Mouse (Mus musculus): ENCODE results near the gene Sowahb. TPM values are rescaled to one million over a fixed set of nuclear protein-coding genes. Genes with fewer than 3 reads are reported as not detected.
A peak's percentile ranks its signal among the peaks of the same experiment; 100 is the strongest.
"Not testable (repeated sequence)": the region's sequence is repeated elsewhere in the genome, so short reads cannot be mapped to it uniquely, and the experiment has no call there.

Sowahb gene
- total RNA-seq, 2 experiments from 2014 or later, result 0.10 TPM; not detected in 1

DNA sequence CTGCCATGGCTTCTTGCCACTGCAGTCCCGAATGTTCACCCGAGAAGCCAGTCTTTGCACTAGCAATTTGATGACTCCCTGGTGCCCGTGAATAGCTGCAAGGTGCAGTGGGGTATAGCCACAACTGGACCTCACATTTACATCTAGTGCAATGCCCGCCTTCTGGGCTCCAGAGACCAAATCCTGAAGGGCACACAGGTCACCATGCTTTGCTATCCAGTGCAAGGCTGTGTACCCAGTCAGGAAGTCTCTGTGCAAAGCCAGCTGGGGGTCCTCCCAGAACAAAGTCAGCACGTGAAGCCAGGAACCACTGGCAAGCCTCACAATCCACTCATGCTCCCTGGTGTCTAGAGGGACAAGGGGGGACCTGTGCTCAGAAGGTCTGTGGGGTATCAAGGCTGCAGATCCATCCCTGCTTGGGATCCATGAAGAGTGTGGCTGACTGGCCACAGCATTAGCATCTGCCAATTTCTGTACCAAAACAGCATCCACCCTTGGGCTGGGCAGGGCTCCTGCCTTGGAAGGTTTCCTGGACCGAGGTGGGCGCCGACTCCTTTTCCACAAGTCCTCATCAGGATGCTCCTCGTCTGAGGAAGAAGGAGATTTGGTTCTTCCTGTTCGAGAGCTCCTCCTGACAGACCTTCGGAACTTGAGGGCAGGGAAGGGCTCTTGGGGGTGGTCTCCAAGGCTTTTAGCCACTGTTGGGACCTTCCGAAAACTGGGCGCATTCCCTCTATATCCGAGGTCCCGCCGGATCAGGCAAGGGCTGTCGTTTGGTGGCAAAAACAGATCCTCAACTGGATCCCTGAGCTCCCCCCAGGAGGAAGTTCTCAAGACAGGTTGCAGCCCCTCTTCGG lies 1.8 kb downstream of the Sowahb start:
- DNase-seq, result no peak

GRCm38 (mm10) chr5:93042031-93042430 lies 2.8 kb downstream of the Sowahb start:
- no peak for DNase-seq

- DNase-seq, result no peak
These were observed 3.5 kb downstream of the Sowahb start for GRCm38 (mm10) chr5:93041276-93041675.

DNA sequence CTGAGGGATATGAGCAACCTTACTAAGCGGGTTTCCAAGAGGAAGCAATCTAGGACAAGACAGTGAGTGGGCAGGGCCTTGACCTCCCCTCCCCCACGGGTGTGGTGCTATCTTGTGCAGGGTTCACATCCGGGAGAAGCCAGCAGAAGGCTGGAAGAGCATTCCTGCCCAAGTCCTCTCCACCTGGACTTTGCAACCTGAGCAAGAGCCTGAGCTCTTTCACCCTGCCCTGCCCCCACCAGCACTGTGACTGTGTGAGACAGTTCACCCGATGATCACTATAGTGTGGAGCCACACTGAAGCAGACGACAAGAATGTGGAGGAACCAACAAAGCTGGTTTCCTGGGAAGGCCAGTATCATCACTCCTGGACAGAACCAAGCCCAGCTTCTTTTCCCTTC lies 4.7 kb downstream of the Sowahb start:
- no peak for DNase-seq

DNA sequence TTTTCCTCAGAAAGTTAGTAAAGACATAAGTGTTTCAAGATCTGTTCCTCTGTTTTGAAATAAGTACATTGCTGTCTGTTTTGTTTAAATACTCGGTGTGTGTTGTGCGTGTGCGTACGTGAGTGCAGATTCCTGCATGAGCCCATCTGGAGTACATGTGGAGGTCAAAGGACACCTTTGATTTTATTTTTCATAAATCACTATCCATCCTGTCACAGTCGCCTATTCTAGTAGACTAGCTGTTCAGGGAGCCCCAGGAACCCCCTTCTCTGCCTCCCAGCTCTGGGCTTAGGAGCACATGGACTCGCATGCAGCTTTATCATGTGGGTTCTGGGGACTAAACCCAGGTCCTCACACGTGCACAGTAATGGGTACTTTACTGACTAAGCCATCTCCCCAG lies 8.6 kb downstream of the Sowahb start:
- DNase-seq, result no peak

- no peak for DNase-seq
These were observed 9.5 kb downstream of the Sowahb start for GRCm38 (mm10) chr5:93035285-93035684.

DNA sequence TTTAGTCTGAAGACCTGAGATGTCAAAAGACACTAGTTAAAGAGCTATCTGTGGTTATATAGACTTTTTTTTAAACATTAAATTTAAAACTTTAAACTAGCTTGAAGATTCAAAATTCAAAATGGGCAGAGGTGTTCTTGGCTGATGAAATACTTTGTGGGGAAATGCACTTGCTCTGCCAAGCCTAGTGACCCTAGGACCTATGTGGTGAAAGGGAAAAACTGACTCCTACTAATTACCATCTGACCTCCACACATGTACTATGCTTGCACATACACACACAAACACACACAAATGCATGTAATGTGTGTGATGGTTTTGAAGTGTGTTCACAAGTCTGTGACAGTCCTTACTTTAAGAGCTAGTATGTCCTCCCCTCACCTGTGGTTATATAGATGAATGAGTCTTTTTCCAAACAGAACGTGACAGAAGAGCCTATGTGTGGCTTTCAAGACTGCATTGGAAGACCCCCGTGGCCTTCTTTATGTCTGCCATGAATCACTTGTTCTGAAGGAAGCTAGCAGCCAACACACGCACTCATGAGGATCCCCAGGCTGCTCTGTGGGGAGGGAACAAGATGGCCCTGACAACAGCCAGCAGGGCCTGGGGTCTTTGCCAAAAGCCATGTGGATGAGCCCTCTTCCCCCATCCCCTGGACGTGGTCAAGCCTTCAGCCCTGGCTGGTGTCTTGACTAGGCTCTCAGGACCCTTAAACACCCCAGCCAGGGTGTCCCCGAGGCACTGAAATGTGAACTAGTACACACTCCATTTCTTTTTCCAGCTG lies 11.5 kb downstream of the Sowahb start:
- DNase-seq, result no peak

DNA sequence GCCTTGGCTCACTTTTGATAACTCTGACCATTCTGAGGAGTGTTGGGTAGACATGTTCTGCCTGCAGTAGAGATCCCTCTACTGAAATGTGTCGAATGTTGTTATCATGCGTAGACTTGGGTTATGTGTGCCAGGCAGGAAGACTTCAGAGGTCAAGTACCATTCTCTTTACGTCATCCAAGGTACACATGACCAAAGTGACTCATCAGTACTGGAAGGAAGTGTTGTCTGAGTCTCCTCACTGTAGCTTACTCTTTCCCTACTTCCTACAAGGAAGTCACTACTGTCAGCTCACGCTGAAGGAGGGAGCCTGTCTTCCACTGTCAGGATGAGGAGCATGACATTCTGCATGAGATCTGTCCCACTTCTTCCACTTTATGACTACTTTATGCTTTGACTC lies 12.2 kb downstream of the Sowahb start:
- DNase-seq, result no peak

- DNase-seq, result no peak
These were observed 14.0 kb downstream of the Sowahb start for GRCm38 (mm10) chr5:93030869-93031268.

GRCm38 (mm10) chr5:93030411-93030810 lies 14.4 kb downstream of the Sowahb start:
- DNase-seq, result no peak

- peak; percentile 51 for DNase-seq
These were observed 17.6 kb downstream of the Sowahb start for GRCm38 (mm10) chr5:93027120-93027675.

DNA sequence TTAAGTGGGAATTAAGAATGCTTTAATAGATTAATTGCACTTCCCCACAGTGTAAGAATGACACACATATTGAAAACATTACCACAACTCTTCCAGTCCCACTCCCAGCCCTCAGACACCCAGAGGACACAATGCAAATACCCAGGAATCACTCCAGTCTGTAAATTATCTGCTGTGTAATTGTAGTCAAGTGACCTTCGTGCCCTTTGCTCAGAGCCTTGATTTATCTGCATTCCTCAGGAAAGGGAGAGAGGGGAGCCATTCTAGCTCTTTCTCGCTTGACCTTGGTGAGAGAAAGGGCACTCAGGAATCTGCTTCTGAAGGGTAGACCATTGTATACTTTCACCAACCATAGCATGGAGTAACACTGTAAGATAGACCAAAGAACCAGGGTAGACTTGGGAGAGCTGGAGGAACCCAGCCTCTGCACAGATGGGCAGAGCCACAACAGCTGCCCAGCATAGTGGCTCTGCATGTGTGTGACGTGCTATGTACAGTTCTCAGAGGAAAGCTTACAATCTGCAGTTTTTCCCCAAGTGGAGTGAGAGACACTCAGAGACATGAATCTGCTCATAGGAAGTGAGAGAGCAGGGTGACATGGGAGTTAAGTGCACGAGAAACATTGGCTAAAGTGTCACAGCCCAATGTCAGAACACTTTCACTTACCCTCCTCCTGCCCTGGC lies 18.2 kb downstream of the Sowahb start:
- no peak for DNase-seq

- peak; percentile 84 for DNase-seq
These were observed 20.0 kb downstream of the Sowahb start for GRCm38 (mm10) chr5:93024754-93025280.

- DNase-seq, result no peak
These were observed 22.6 kb downstream of the Sowahb start for GRCm38 (mm10) chr5:93022126-93022797.

- no peak for DNase-seq
These were observed 24.7 kb downstream of the Sowahb start for GRCm38 (mm10) chr5:93020024-93020666.

DNA sequence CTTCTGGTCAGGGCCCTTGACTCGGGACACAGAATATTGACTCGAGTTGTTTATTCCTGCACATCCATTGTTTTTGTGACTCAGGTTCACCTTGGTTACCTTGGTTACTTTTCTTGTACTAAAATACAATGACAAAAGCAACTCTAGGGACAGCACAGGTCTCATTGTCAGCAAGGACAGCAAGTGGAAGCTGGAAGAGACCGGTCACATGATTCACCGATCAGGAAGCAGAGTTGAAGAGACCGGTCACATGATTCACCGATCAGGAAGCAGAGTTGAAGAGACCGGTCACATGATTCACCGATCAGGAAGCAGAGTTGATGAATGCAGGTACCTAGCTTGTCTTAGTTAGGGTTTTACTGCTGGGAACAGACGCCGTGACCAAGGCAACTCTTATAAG lies 25.6 kb downstream of the Sowahb start:
- not testable (repeated sequence) for DNase-seq

DNA sequence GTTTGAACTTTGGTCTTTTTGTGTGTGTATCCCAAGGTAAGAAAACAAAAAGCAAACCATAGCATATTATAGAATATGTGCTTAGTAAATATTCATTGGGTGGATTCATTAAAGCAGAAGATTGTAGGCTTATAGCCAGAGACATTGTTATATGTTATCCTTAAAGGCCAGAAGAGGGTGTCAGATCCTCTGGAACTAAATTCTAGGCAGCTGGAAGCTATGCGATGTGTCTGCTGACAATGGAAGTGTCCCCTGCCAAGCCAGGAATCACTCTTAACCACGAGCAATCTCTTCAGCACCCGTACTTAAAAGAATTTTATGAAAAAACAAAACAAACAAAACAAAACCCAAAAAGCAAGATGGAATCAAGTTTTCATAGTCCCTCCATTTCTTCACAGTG lies 27.1 kb downstream of the Sowahb start:
- no peak for DNase-seq

DNA sequence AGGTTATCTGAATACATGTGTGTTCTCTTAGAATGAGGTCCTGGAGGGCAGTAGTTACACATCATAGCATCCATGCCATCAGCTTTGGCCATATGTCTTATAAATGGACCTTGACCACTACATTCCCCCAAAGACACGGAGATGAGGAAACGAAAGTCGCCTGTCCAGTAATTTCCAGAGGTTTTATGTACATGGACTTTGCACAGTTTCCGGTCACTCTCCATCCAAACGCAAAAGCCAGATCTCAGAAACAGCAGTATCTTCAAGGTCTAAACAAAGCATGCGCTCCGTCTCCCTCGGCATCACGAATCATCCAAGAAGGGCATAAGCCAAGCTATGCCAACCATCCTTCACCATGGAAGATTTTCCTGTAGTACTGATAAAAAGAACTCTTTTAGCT lies 36.6 kb downstream of the Sowahb start:
- no peak for DNase-seq

DNA sequence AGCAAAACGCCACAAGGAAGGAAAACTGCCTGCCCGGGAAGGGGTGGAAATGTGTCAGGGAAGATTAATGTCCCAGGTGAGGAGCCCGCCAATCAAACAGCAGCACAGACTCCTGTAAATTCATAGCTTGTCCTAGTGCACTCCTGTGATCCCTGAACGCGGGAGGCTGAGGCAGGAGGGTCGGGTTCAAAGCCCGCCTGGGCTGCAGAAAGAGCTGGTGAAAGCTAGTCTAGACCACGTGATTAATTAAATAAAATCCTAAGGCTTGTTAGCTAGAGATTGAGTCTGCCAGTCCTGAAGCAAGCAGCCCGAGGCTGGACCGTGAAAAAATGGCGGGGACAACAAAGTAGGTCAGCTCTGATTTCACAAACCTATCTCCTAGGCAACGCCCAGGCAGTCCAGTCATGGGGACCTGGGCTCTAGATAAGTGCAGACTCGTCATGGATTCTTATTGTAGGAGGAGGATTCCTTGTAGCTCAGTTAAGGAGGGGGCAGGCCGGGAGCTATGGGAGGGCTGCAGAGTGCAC lies 38.9 kb downstream of the Sowahb start:
- DNase-seq, result peak; percentile 36

DNA sequence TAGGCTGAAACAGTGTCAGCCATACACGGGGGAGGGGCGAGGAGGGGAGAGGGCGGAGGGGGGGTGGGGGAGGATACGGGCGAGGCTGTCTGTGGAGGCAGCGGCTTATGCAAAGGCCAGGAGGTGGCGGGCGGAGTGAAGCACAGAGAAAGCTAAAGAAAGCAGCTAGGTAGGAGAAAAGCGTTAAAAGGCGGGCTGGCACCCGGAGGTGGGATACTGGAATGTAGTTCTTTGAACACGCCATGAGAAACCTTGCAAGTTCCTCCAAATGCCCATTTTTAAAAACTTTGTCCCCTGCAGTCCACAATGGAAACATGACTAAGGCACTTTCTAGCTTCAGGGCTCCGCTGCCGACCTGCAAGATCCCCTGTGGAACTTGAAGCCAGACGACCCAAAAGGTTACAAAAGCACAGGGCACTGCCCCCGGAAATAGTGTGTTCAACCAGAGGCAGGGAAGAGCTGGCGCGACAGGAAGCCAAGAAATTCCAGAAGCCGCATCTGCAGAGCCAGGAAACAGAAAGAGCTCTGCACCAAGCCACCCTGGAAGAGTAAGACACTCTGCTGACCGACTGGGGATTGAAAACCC lies 39.5 kb downstream of the Sowahb start:
- peak; percentile 57 for DNase-seq

GRCm38 (mm10) chr5:93002615-93003014 lies 42.2 kb downstream of the Sowahb start:
- DNase-seq, result no peak
